Mouse (Mus musculus) hindbrain, embryonic 10.5 days (tissue): Measurements from ENCODE around the gene Klhl21. TPM values are rescaled to one million over a fixed set of nuclear protein-coding genes. Genes with fewer than 3 reads are reported as not detected.
A peak's percentile ranks its signal among the peaks of the same experiment; 100 is the strongest.

Experiments
- DNase-seq: peaks from one replicate; pipeline ENCODE4 v3.0.0-alpha.2; 2017; ENCODE audit warnings: low spot score
- H3K27ac ChIP-seq: fragments of 300-500 bp; sonication (generic); 2 replicates; pipeline ENCODE4 v1.5.1; 2016; ENCODE audit warnings: mild to moderate bottlenecking, moderate library complexity
- H3K27me3 ChIP-seq: fragments of 300-500 bp; sonication (generic); 2 replicates; pipeline ENCODE4 v1.6.1; 2016; ENCODE audit warnings: mild to moderate bottlenecking; ENCODE audit not compliant: poor library complexity, insufficient read depth, severe bottlenecking
- H3K36me3 ChIP-seq: fragments of 300-500 bp; sonication (generic); 2 replicates; pipeline ENCODE4 v1.6.1; 2016; ENCODE audit warnings: mild to moderate bottlenecking, moderate library complexity
- H3K4me1 ChIP-seq: fragments of 300-500 bp; sonication (generic); replicated peaks from 2 replicates; pipeline ENCODE4 v1.6.1; 2016; ENCODE audit warnings: mild to moderate bottlenecking
- H3K4me3 ChIP-seq: fragments of 300-500 bp; sonication (generic); 2 replicates; pipeline ENCODE4 v1.5.1; 2016; ENCODE audit warnings: mild to moderate bottlenecking, moderate library complexity
- H3K9me3 ChIP-seq: fragments of 300-500 bp; sonication (generic); 2 replicates; pipeline ENCODE4 v1.6.1; 2016; ENCODE audit warnings: mild to moderate bottlenecking, moderate library complexity
- WGBS: fragments of 180-500 bp; shearing (Covaris S2); methylation state at CpG from one replicate; pipeline ENCODE4 v1.1.7; 2016; 5-methylcytosine and 5-hydroxymethylcytosine counted together
- polyA plus RNA-seq: library from polyadenylated mRNA; unstranded; fragments of >200 nt; fragmentation: Nextera tagmentation; extraction: Ambion mirVana; gene quantifications from 2 replicates; pipeline ENCODE4 v1.2.1, GENCODE M21; 2016

Klhl21 gene
- polyA plus RNA-seq, 1 experiment from 2014 or later: 7.7 TPM

DNA sequence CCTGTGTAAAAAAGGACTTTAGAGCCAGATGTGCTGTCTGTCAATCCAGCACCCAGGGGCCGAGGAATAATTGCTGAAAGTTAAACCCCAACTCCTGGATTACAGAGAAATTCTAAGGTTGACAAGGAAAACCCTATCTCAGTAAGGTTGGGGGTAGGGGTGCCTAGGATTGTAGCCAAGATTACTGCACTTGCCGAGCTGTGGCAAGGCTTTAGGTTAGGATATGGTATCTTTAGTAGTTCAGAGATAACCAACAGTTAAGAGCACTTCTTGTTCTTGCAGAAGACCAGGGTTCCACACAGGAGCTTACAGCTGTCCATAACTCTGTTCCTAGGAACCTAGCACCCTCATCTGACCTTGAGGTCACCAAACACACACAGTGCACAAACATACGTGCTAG is 10.9 kb upstream of the Klhl21 start:
- no peak for DNase-seq

DNA sequence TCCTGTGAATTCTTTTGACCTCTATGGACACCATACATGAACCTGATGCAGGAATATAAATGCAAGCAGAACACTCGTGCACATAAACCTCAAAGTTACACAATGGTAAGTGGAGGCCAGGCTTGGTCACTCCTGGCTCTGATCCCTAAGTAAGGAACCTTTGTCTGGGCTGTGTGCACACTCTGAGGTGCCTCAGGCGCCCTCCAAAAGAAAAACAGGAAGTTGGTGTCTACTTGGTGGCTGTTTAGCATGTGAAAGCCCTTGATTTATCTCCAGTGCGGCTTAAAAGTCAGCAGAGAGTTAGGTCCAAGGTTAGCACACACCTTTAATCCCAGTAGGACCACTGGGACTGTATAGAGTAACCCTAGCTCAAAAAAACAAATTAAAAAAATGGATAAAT is 9.1 kb upstream of the Klhl21 start:
- no peak for DNase-seq
- H3K27ac ChIP-seq: no peak overlapping the region
- 0 out of 2 replicates have a peak, but pooled peaks cover 5% of the 10 kb centered on the region for H3K27me3 ChIP-seq
- 63% methylated on average over 3 of the region's 3 CpGs for WGBS
- H3K9me3 ChIP-seq: no peaks in the 10 kb centered on the region
- no peak overlapping the region for H3K4me3 ChIP-seq
- peaks cover 18% of the 10 kb centered on the region for H3K4me1 ChIP-seq
- no peaks in the 10 kb centered on the region for H3K36me3 ChIP-seq

More for the DNA sequence above, 10.9 kb upstream of the Klhl21 start:
- H3K9me3 ChIP-seq: no peaks in the 10 kb centered on the region
- 0 out of 2 replicates have a peak, but pooled peaks cover 5% of the 10 kb centered on the region for H3K27me3 ChIP-seq
- H3K27ac ChIP-seq: no peak overlapping the region
- peak overlapping the region; percentile 99 for H3K4me3 ChIP-seq
- 81% methylated on average over 3 of the region's 3 CpGs for WGBS
- H3K36me3 ChIP-seq: peaks cover 7% of the 10 kb centered on the region
- peaks cover 33% of the 10 kb centered on the region for H3K4me1 ChIP-seq

DNA sequence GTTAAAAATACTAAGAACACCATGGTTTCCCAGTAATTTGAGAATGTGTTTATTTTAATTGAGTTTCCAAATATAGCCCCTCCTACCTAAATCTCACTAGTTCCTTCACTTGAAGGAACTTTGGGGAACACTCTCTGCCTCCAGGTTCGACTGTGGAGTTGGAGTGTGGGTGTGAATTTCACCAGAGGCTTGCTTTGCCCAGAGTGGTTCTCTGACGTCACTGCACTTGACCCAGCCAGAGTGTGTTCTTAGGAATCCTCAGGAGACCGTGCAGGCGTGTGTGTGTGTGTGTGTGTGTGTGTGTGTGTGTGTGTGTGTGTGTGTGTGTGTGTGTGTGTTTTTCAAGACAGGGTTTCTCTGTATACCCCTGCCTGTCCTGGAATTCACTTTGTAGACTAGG is 7.7 kb upstream of the Klhl21 start:
- DNase-seq: no peak
- 61% methylated on average over 4 of the region's 4 CpGs for WGBS
- peaks cover 16% of the 10 kb centered on the region for H3K4me1 ChIP-seq
- no peaks in the 10 kb centered on the region for H3K36me3 ChIP-seq
- no peak overlapping the region for H3K27ac ChIP-seq
- no peak overlapping the region for H3K4me3 ChIP-seq
- no peaks in the 10 kb centered on the region for H3K9me3 ChIP-seq
- 0 out of 2 replicates have a peak, but pooled peaks cover 5% of the 10 kb centered on the region for H3K27me3 ChIP-seq

DNA sequence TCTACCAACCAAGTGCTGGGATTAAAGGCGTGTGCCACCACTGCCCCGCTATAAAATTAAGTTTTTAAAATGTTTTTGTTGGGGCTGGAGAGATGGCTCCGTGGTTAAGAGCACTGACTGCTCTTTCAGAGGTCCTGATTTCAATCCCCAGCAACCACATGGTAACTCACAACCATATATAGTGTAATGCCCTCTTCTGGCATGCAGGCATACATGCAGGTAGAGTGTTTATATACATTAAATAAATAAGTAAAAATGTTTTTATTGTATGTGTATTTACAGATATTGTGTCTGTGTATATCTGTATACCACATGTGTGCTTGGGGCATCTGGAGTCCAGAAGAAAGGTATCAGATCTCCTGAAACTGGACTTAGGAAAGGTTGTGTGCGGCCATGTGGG is 7.3 kb upstream of the Klhl21 start:
- peaks cover 16% of the 10 kb centered on the region for H3K4me1 ChIP-seq
- H3K27me3 ChIP-seq: peaks cover 7% of the 10 kb centered on the region; the same call in 1 of the 2 replicates
- no peak overlapping the region for H3K4me3 ChIP-seq
- no peaks in the 10 kb centered on the region for H3K9me3 ChIP-seq
- no peaks in the 10 kb centered on the region for H3K36me3 ChIP-seq
- no peak for DNase-seq
- 65% methylated on average over 4 of the region's 4 CpGs for WGBS
- no peak overlapping the region for H3K27ac ChIP-seq

DNA sequence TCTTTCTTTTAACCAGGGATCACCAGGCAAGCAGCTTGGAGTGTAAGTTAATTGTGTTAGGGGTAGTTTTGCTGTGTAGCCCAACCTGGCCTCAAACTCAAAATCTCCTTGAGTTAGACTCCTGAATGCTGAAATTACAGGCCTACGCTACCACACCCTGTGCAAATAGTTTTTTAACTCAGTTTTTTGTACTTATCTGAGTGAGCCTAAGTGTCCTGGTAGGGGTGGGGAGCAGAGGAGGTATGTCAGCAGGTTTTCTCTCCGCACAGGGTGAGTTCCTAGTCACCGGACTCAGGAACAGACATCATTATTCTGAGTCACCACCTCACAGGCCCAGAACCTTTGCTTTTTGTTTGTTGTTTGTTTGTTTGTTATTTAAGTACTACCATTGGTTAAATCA is 6.5 kb upstream of the Klhl21 start:
- Histone ChIP-seq H3K27ac (no peak overlapping the region), H3K36me3 (no peaks in the 10 kb centered on the region), H3K27me3 (peaks cover 14% of the 10 kb centered on the region), H3K4me3 (no peak overlapping the region), H3K4me1 (peaks cover 19% of the 10 kb centered on the region), H3K9me3 (no peaks in the 10 kb centered on the region)
- DNase-seq: no peak
- WGBS: 87% methylated on average over 3 of the region's 3 CpGs

DNA sequence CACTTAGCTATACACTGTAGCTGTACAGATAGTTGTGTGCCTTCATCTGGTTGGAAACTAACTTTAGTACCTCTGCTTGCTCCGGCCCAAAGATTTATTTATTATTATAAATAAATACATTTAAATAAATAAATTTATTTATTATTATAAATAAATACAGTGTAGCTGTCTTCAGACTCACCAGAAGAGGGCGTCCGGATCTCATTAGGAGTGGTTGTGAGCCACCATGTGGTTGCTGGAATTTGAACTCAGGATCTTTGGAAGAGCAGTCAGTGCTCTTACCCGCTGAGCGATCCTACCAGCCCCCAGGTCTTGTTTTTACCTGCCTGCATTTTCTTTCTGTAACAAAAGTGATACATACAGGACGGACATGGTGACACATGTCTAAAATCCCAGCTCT is 2.5 kb upstream of the Klhl21 start:
- Histone ChIP-seq H3K27me3 (peaks cover 31% of the 10 kb centered on the region), H3K9me3 (no peaks in the 10 kb centered on the region), H3K27ac (no peak overlapping the region), H3K36me3 (no peaks in the 10 kb centered on the region), H3K4me3 (no peak overlapping the region), H3K4me1 (peaks cover 53% of the 10 kb centered on the region)
- no peak for DNase-seq
- 77% methylated on average over 6 of the region's 6 CpGs for WGBS

DNA sequence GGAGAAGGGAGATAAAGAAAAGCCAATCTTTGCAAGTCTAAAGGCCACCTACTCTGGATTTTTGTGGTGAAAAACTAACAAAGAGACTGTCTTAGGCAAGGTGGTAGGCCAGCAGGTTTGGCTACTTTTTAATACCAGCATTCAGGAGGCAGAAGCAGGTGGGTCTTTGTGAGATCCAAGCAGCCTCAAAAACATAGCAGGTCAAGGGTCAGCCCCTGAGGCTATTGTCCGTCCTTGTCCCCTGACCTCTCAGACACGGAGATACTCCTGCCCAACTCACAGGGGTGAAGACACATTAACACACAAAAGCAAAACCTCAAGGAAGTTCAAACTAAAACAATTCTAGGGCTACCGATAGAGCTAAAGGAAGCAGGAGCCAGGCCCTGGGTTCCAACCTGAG is 1.8 kb upstream of the Klhl21 start:
- H3K36me3 ChIP-seq: no peaks in the 10 kb centered on the region
- H3K27ac ChIP-seq: no peak overlapping the region
- no peak overlapping the region for H3K4me3 ChIP-seq
- no peak for DNase-seq
- no peaks in the 10 kb centered on the region for H3K9me3 ChIP-seq
- peaks cover 31% of the 10 kb centered on the region for H3K27me3 ChIP-seq
- WGBS: 13% methylated on average over 3 of the region's 3 CpGs
- H3K4me1 ChIP-seq: peaks cover 58% of the 10 kb centered on the region

DNA sequence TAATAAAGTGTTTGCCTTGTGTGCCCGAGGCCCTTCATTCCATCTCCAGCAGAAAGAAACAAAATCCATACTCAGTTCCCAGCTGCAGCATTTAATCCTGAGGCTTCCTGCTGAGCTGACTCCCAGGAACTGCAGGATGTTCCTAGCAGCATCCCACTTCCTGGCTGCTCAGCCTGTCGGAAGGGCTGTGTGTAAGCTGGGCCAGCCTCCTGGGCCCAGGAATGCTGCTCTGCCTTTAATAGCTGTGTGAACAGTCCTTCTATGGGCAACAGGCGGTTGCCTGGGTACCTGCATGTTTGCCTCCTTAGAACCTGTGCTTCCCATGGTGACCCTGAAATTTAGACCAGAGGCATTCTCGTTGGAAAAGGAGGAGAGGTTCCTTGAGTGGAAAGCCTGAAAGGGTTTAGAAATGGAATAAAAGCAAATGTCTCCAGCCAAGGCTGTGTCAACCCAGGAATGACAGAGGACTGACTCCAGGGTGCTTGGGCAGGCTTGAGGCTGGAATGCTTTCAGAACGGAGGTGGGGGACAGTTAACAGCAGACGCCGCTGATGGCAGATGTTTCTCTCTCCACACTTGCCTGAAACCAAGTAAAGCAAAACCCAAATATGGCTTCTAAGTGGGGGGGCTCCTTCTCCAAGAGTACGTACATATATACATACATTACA is 989 bp upstream of the Klhl21 start:
- peaks cover 58% of the 10 kb centered on the region for H3K4me1 ChIP-seq
- no peaks in the 10 kb centered on the region for H3K9me3 ChIP-seq
- peaks cover 31% of the 10 kb centered on the region for H3K27me3 ChIP-seq
- DNase-seq: no peak
- peaks cover 5% of the 10 kb centered on the region for H3K36me3 ChIP-seq
- 5% methylated on average over 8 of the region's 8 CpGs for WGBS
- peak overlapping the region; percentile 84; the same call in 1 of the 2 replicates for H3K27ac ChIP-seq
- H3K4me3 ChIP-seq: peak overlapping the region; percentile 72

DNA sequence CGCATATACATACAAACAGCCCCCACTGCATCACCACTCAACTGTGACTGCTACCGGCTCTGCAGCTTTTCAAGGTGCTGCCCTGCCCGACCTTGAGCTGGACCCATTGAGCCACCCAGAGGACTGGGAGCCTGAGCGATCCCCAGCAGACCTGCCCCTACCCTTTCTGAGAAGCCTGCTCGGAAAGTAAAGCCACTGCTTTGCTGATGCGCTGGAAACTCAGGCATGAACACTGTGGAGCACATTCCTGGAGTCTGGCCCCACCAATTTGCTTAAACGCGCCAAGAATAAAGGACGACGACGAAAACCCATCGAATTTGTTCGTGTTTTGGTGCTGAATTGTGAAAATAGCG is 479 bp upstream of the Klhl21 start:
- Histone ChIP-seq H3K9me3 (no peaks in the 10 kb centered on the region), H3K4me1 (peaks cover 58% of the 10 kb centered on the region), H3K4me3 (peak overlapping the region; percentile 72), H3K27me3 (peaks cover 31% of the 10 kb centered on the region), H3K36me3 (peaks cover 10% of the 10 kb centered on the region), H3K27ac (peak overlapping the region; percentile 84)
- under 1% methylated on average over 14 of the region's 14 CpGs for WGBS
- no peak for DNase-seq

DNA sequence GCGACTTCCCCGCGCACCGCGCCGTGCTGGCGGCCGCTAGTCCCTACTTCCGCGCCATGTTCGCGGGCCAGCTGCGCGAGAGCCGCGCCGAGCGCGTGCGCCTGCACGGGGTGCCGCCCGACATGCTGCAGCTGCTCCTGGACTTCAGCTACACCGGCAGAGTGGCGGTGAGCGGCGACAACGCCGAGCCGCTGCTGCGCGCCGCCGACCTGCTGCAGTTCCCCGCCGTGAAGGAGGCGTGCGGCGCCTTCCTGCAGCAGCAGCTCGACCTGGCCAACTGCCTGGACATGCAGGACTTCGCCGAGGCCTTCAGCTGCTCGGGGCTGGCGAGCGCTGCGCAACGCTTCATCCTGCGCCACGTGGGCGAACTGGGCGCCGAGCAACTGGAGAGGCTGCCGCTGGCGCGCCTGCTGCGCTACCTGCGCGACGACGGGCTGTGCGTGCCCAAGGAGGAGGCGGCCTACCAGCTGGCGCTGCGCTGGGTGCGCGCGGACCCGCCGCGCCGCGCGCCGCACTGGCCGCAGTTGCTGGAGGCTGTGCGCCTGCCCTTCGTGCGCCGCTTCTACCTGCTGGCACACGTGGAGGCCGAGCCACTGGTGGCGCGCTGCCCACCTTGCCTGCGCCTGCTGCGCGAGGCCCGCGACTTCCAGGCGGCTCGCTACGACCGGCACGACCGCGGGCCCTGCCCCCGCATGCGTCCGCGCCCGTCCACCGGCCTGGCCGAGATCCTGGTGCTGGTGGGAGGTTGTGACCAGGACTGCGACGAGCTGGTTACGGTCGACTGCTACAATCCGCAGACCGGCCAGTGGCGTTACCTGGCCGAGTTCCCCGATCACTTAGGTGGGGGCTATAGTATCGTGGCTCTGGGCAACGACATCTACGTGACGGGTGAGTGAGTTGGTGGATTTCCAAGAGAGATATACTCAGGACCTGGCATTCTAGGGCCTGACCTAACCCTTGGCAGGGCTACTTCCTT is 761 bp downstream of the Klhl21 start:
- Histone ChIP-seq H3K9me3 (no peaks in the 10 kb centered on the region), H3K27me3 (peaks cover 31% of the 10 kb centered on the region), H3K27ac (peak overlapping the region; percentile 84), H3K4me1 (peaks cover 58% of the 10 kb centered on the region), H3K4me3 (peak overlapping the region; percentile 72), H3K36me3 (peaks cover 23% of the 10 kb centered on the region)
- DNase-seq: no peak
- under 1% methylated on average over 115 of the region's 115 CpGs for WGBS

DNA sequence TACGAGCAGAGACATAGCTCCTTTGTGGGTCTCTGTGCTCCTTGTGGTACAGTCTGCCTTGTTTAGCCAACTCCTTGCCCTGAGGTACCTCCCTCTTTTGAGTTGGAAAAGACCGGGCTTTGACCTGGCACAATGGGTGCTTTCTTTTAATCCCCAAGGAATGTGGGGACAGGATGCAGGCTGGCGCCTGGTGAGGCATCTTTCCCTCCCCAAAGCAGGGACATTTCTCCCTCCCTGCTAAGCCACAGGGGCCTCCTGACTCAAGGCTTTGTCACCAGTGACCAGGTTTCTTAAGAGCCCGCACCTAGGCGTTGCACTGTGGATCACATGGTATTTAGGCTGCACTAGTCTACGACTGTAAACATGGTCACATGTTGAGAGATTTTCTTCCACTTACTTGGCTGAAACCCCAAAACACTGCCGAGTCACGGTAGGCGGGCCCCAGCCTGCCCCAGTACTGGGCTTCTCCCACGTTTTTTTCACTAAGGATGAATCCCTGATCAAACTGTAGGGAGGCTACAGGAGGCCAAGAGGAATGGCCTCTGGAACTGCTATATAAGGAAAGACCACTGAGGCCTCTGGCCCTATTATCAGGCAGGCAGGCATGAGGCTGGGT is 1.6 kb downstream of the Klhl21 start:
- Histone ChIP-seq H3K27ac (peak overlapping the region; percentile 84), H3K9me3 (no peaks in the 10 kb centered on the region), H3K27me3 (peaks cover 31% of the 10 kb centered on the region), H3K4me1 (peaks cover 58% of the 10 kb centered on the region), H3K4me3 (peak overlapping the region; percentile 72), H3K36me3 (peaks cover 31% of the 10 kb centered on the region)
- peak; percentile 30 for DNase-seq
- WGBS: 4% methylated on average over 10 of the region's 10 CpGs

DNA sequence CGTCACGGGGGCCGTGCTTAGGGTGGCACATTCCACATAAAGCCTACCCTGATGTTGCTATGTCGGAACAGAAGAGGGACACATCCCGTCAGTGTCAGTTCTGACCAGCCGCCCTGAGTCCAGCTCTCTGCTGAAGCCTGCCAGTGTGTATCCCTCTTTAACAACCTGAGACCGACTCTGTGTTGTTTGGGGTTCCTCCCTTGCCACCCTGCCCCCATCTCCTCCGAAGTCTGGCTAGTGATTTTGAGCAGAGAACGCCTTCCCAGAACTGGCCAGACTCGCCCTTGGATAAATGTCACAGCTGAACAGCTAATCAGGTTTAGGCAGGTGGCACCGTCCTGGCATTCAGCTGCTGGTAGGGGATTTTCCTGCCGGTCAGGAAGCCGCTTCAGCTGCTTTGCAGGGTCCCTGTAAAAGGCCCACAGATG is 2.1 kb downstream of the Klhl21 start:
- Histone ChIP-seq H3K4me3 (peak overlapping the region; percentile 72), H3K27me3 (peaks cover 31% of the 10 kb centered on the region), H3K27ac (0 out of 2 replicates have a peak overlapping the region, but pooled peaks have one; percentile 84), H3K36me3 (peaks cover 36% of the 10 kb centered on the region), H3K4me1 (peaks cover 54% of the 10 kb centered on the region), H3K9me3 (no peaks in the 10 kb centered on the region)
- no peak for DNase-seq
- 10% methylated on average over 13 of the region's 13 CpGs for WGBS
